Mouse (Mus musculus) 3134 (cell line): Measurements from ENCODE around the gene Vmn1r180.
"Not testable (repeated sequence)": the region's sequence is repeated elsewhere in the genome, so short reads cannot be mapped to it uniquely, and the experiment has no call there.

ENCODE experiments used
- DNase-seq: peaks from one replicate; pipeline ENCODE4 v3.0.0-alpha.2; 2011; ENCODE audit warnings: low spot score; ENCODE audit not compliant: insufficient read length; ENCODE audit errors: extremely low read depth

Gene Vmn1r180

GRCm38 (mm10) chr7:23950332-23950731 lies at the start of gene Vmn1r180:
Gene Vmn1r180 (plus strand): TSS chr7:23950632.
- DNase-seq, result no peak

- DNase-seq, result no peak
These were observed 23.8 kb upstream of the Vmn1r180 start, which contains the start of gene Vmn1r179 for GRCm38 (mm10) chr7:23926678-23927077. Gene Vmn1r179 (plus strand): TSS chr7:23926978.

GRCm38 (mm10) chr7:23968044-23968443 lies 17.6 kb downstream of the Vmn1r180 start:
- DNase-seq, result not testable (repeated sequence)

GRCm38 (mm10) chr7:23974315-23974714 lies 23.9 kb downstream of the Vmn1r180 start, which contains the start of gene Vmn1r181:
Gene Vmn1r181 (plus strand): TSS chr7:23974615.
- not testable (repeated sequence) for DNase-seq

DNA sequence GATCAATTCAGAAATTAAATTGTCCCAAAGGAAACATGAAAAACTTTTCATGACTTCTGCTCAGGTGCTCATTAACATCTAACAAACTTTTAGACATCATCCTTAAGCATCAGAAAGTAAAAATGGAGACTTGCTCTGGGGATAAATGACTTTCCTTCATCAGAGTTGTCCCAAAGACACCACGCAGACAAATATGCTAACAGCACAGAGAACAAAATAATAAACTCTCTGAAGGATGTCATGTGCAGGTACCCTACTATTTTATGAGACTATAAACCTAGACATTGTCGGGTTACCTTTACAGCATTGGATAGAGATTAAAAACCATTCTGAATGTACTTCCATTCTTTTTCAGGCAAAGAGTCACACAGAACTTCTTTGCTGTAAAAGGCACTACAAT lies 51.0 kb downstream of the Vmn1r180 start, which contains the start of gene V1rd19:
TSS of gene V1rd19 (plus strand) at position 301 of the 400 bp plus-strand sequence.
- DNase-seq, result no peak
